ENCODE assay signal across 24 mouse cellular contexts in genomic region chrX:169843267-169843666, GRCm38 (mm10).
DNase-seq lines count a peak whose midpoint lies in the region; ATAC-seq and TF ChIP-seq lines count a peak whose summit lies in the region.
"Had no signal": no experiment of that assay in that cellular context is flagged by ENCODE, and none has a peak within 500 bp of the region (broad histone marks: within the 10 kb centered on the region; RNA-seq: fewer than 3 reads in every experiment).

No protein-coding gene starts in this region.

- DNase-seq in forebrain, embryonic 10.5 days (ENCODE audit: extremely low spot score, low spot score) = no peak
- DNase-seq in forebrain, embryonic 14.5 days (ENCODE audit: low spot score) = no peak
- no peak for DNase-seq in midbrain, embryonic 11.5 days (ENCODE audit: low spot score, missing footprints)
- DNase-seq in midbrain, postnatal 0 days (ENCODE audit: low spot score) = no peak
- DNase-seq in brain, embryonic 14.5 days (ENCODE audit: low read depth) = peak; percentile 31
- no peak for DNase-seq in heart, adult 8-10 months (ENCODE audit: low spot score)
- DNase-seq: adrenal gland, adult 8-10 months; adrenal gland, postnatal 25 days; B cell, adult 2 months; cerebellum, adult 18-20 months; cerebellum, adult 9-10 months; cerebellum, postnatal 14 days; gastrocnemius, postnatal 10 days; gastrocnemius, postnatal 36 days; heart, adult 2 months had no signal

- H3K27me3 ChIP-seq in forebrain, embryonic 10.5 days (ENCODE audit: poor library complexity, severe bottlenecking) = peaks cover 84% of the 10 kb centered on the region
- H3K27me3 ChIP-seq in forebrain, embryonic 14.5 days (replicated peaks; ENCODE audit: control insufficient read depth, insufficient read depth, low read length) = no peaks in the 10 kb centered on the region
- H3K27me3 ChIP-seq in midbrain, embryonic 11.5 days (ENCODE audit: control insufficient read depth, insufficient read depth, low read length) = peaks cover 3% of the 10 kb centered on the region; the same call in 1 of the 2 replicates
- H3K27me3 ChIP-seq in midbrain, postnatal 0 days (ENCODE audit: insufficient read depth, low read length) = peaks cover 5% of the 10 kb centered on the region; the same call in 1 of the 2 replicates
- H3K27me3 ChIP-seq: CH12.LX; forebrain, embryonic 15.5 days; Patski had no signal

- H3K4me2 ChIP-seq in forebrain, embryonic 14.5 days (ENCODE audit: low read length) = no peak overlapping the region
- H3K4me2 ChIP-seq in midbrain, embryonic 11.5 days = peak overlapping the region; percentile 0; the same call in 1 of the 2 replicates
- H3K4me2 ChIP-seq in midbrain, postnatal 0 days (ENCODE audit: low read depth, low read length, poor library complexity, severe bottlenecking) = no peak overlapping the region
- H3K4me2 ChIP-seq: forebrain, embryonic 15.5 days; heart, embryonic 11.5 days; hindbrain, embryonic 14.5 days had no signal

- TF ChIP-seq POLR2A in brain, embryonic 14.5 days (IDR thresholded peaks at IDR 0.05; ENCODE audit: borderline replicate concordance, extremely low read depth, insufficient read depth, insufficient read length, poor library complexity, severe bottlenecking) = no peak

- peak overlapping the region; percentile 75; the same call in 1 of the 2 replicates for H3K27ac ChIP-seq in forebrain, embryonic 10.5 days
- no peak overlapping the region for H3K27ac ChIP-seq in forebrain, embryonic 14.5 days (ENCODE audit: low read depth, low read length)
- H3K27ac ChIP-seq in midbrain, embryonic 11.5 days (ENCODE audit: low read depth, low read length) = no peak overlapping the region; the same call in 1 of the 2 replicates
- H3K27ac ChIP-seq in midbrain, postnatal 0 days (ENCODE audit: low read depth, low read length) = no peak overlapping the region
- H3K27ac ChIP-seq: forebrain, embryonic 15.5 days; heart, adult 2 months; hindbrain, embryonic 14.5 days; hindbrain, postnatal 0 days had no signal

- no peak overlapping the region for H3K9ac ChIP-seq in forebrain, embryonic 14.5 days (ENCODE audit: low read length)
- H3K9ac ChIP-seq in midbrain, embryonic 11.5 days (ENCODE audit: low read length) = no peak overlapping the region
- no peak overlapping the region for H3K9ac ChIP-seq in midbrain, postnatal 0 days (replicated peaks; ENCODE audit: low read length, poor library complexity, severe bottlenecking)
- H3K9ac ChIP-seq: forebrain, embryonic 15.5 days; hindbrain, embryonic 14.5 days had no signal

- 74% methylated on average over 1 of the region's 1 CpGs for WGBS in forebrain, embryonic 10.5 days
- WGBS in forebrain, embryonic 14.5 days = 36% methylated on average over 1 of the region's 1 CpGs
- WGBS in midbrain, embryonic 11.5 days = 39% methylated on average over 1 of the region's 1 CpGs
- 61% methylated on average over 1 of the region's 1 CpGs for WGBS in midbrain, postnatal 0 days

- ATAC-seq in forebrain, embryonic 14.5 days = no peak
- no peak for ATAC-seq in midbrain, embryonic 11.5 days (ENCODE audit: low FRiP score)
- no peak for ATAC-seq in midbrain, postnatal 0 days (ENCODE audit: low FRiP score)
- ATAC-seq: forebrain, embryonic 15.5 days; hindbrain, postnatal 0 days; inflammation-experienced regulatory T-cells, adult 6 months; intestine, embryonic 16.5 days; Patski had no signal

- H3K4me1 ChIP-seq in forebrain, embryonic 10.5 days = peaks cover 58% of the 10 kb centered on the region
- H3K4me1 ChIP-seq in forebrain, embryonic 14.5 days (ENCODE audit: control insufficient read depth, insufficient read depth, low read length) = peaks cover 16% of the 10 kb centered on the region; the same call in 1 of the 2 replicates
- H3K4me1 ChIP-seq in midbrain, embryonic 11.5 days (ENCODE audit: control insufficient read depth, insufficient read depth, low read length) = peaks cover 7% of the 10 kb centered on the region
- no peaks in the 10 kb centered on the region for H3K4me1 ChIP-seq in midbrain, postnatal 0 days (ENCODE audit: insufficient read depth, low read length)

- no peak overlapping the region for H3K4me3 ChIP-seq in forebrain, embryonic 10.5 days
- no peak overlapping the region for H3K4me3 ChIP-seq in forebrain, embryonic 14.5 days (ENCODE audit: low read depth, low read length)
- no peak overlapping the region for H3K4me3 ChIP-seq in midbrain, embryonic 11.5 days (ENCODE audit: low read depth, low read length)
- H3K4me3 ChIP-seq in midbrain, postnatal 0 days (ENCODE audit: low read depth, low read length) = no peak overlapping the region
- H3K4me3 ChIP-seq: forebrain, embryonic 15.5 days; heart, adult 2 months had no signal

- no peak for TF ChIP-seq CTCF in midbrain, postnatal 0 days (IDR thresholded peaks at IDR 0.05)
- TF ChIP-seq CTCF in brain, embryonic 14.5 days (IDR thresholded peaks at IDR 0.05; ENCODE audit: borderline replicate concordance, extremely low read depth, insufficient read depth, insufficient read length) = no peak

- H3K36me3 ChIP-seq in forebrain, embryonic 10.5 days (replicated peaks) = no peaks in the 10 kb centered on the region
- H3K36me3 ChIP-seq in forebrain, embryonic 14.5 days (ENCODE audit: control insufficient read depth, insufficient read depth, low read length) = no peaks in the 10 kb centered on the region
- H3K36me3 ChIP-seq in midbrain, embryonic 11.5 days (ENCODE audit: control insufficient read depth, insufficient read depth, low read length) = no peaks in the 10 kb centered on the region
- H3K36me3 ChIP-seq in midbrain, postnatal 0 days (ENCODE audit: insufficient read depth, low read length) = no peaks in the 10 kb centered on the region
- H3K36me3 ChIP-seq: forebrain, embryonic 15.5 days; G1E had no signal

- H3K9me3 ChIP-seq in forebrain, embryonic 10.5 days = no peaks in the 10 kb centered on the region
- H3K9me3 ChIP-seq in forebrain, embryonic 14.5 days (replicated peaks; ENCODE audit: control insufficient read depth, low read length) = no peaks in the 10 kb centered on the region
- H3K9me3 ChIP-seq in midbrain, embryonic 11.5 days (ENCODE audit: control insufficient read depth, low read length) = no peaks in the 10 kb centered on the region
- no peaks in the 10 kb centered on the region for H3K9me3 ChIP-seq in midbrain, postnatal 0 days (ENCODE audit: low read length)
- H3K9me3 ChIP-seq: forebrain, embryonic 15.5 days; G1E had no signal
